Mouse (Mus musculus) common myeloid progenitor, adult 5-6 weeks (primary cell): ENCODE results near the gene Apol7a. TPM values are rescaled to one million over a fixed set of nuclear protein-coding genes. Genes with fewer than 3 reads are reported as not detected.
"Not testable (repeated sequence)": the region's sequence is repeated elsewhere in the genome, so short reads cannot be mapped to it uniquely, and the experiment has no call there.

Experiments
- ATAC-seq: replicated peaks from 2 replicates; pipeline ENCODE4 v1.8.0; 2016; ENCODE audit warnings: low read depth, mild to moderate bottlenecking, moderate TSS enrichment, inconsistent platforms; ENCODE audit not compliant: poor library complexity, severe bottlenecking
- total RNA-seq: library from RNA; stranded (forward); fragments of 200-1000, 187-1606 nt; gene quantifications from 2 replicates; pipeline ENCODE4 v1.2.3, GENCODE M21; 2017

Gene Apol7a
- total RNA-seq: not detected in 2 replicates

DNA sequence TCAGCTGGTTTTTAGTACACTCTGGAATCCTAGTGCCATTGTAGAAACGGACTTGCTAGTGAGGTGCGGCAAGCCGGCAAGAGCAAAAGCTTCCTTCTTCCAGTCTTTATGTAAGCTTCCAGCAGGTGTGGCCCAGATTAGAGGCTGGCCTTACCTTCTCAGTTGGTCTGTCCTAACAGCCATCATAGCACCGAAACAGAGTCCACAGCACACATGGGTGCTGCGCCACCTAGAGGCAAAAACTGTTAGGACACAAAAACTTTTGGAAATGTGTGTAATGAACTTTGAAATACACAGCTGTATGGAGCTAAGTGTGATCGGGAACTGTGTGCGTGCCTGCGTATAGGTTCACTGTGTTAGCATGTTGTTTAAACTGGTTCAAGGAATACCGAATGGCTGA is at the start of gene Apol7a:
Apol7a (minus strand) TSS at position 84 of the 400 bp plus-strand sequence.
- not testable (repeated sequence) for ATAC-seq

- ATAC-seq: not testable (repeated sequence)
These were observed 48.5 kb upstream of the Apol7a start, which contains the start of gene Apol7b for GRCm38 (mm10) chr15:77447392-77447791. Gene Apol7b, minus strand, starts transcription at chr15:77447492.

DNA sequence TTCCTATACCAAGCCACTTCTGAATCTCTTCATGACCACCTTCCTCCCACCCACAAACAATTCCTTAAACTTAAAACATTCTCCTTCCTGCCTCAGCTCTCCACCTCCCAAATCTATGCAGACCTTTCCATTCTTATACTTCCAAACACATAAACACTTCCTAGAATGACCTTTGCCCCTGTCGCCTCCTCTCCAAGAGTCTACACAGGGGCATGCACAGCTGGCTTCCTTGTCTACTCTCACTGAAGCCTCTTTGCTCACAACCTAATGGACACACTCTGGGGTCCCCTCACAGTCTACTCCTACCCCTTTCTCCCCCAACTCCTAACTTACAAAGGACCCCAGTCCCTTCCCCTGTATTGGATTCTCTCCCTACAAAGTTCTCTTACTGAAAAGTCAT is 46.8 kb upstream of the Apol7a start:
- ATAC-seq: not testable (repeated sequence)

GRCm38 (mm10) chr15:77444746-77445145 is 45.8 kb upstream of the Apol7a start:
- ATAC-seq: not testable (repeated sequence)

- ATAC-seq: not testable (repeated sequence)
These were observed 30.0 kb upstream of the Apol7a start for GRCm38 (mm10) chr15:77428690-77429448.

DNA sequence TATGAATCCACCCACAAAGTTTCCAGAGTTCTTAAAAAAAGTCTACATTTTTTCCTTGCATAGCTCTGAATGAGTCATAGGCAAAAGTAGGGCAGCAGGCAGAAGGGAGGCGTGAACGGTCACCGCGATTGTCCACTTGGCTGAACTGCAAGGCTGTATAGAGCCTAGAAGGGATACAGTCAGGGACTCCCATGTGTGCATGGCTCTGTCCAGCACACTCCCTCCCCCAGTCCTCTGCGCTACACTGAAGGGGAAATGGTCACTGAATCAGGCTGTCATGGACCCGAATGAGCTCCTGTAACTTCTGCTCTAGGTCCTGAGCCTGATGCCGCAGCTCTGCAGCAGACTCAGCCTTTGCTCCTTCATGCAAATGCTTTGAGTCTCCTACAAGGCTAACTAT is 24.0 kb upstream of the Apol7a start:
- not testable (repeated sequence) for ATAC-seq

- ATAC-seq: not testable (repeated sequence)
These were observed 20.7 kb upstream of the Apol7a start for GRCm38 (mm10) chr15:77419657-77420056.

DNA sequence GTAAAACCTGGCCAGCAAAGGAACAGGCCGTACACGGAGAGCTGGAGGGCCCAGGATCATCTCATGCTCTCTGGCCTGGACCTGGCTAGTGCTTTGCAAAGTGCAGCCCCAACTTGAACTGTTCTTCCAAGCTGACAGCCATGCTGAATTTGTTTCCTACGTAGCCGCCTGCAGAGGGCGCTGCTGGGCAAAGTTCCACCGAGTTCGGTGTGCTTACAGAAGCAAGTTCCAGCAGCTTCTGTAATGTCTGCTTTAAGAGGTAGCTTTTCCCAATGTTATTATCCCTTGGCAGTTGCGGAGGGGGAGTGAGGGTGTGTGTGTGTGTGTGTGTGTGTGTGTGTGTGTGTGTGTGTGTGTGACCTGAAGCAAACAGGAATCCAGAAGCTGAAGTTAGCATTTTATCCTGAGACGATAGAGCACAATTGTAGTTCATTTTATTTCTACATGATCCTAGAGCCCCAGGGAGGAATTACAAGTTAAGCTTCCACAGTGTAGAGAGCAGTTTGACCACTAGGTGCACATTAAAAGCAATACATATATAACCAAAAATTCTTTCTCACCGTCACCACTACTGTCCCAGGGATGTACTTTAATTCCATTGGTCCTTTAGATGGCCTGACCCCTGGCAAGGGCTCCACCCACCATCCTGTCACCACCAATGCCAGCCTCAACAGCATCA is 17.9 kb upstream of the Apol7a start:
- ATAC-seq: peak; percentile 69

DNA sequence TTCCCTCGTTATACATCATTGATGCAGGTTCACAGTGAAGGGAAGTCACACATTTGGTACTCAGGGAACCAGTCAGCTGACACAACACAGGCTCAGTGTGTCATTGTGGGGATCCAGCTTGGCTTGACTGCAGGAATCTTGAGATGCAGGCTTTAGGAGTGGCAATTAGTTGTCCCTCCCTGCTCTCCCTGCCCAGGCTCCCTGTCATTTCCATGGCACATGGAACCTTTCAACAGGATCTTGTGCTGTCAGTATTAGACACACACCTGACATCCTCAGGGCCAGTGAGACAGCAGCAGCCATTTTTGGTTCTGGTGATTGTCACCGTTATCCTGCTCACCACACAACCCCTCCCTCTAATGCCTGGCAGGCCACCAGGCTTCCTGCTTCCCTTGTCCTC is 16.7 kb upstream of the Apol7a start:
- not testable (repeated sequence) for ATAC-seq

DNA sequence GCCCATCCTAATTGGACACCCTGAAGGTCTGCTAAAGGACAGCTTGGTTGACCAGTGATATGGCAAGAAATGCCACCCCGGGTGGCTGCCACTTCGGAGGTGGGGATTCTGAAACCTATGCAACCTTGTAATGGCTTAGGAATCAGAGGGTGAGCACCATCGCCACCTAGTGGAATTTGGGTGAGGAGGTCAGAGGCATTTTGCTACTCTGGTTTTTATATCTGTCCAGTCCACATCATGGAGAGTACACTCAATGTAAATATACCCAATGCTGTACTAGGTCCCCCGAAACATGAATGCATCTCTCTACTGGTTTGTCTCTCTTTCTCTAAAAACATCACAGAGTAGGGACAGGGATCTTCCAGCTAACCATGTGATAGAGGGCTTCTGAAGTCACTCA is 13.8 kb upstream of the Apol7a start:
- ATAC-seq: peak; percentile 50; the same call in 1 of the 2 replicates

DNA sequence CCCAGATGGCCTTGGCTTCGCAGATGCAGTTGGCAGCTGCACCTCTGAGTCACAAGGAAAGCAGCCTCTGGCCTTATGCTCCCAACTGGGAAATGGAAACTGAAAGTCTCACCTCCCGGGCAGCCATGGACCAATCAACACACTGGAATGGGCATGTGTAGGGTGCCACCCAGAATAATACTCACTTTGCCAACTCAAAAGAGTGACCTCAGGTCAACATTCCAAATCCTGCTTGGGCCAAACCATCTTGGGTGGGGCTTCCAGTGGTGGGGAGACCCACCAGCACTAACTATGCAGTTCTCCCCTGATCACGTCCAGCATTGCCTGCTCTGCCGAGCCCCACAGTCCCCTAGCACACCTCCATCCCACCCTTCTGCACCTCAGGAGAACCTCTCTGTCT is 12.1 kb upstream of the Apol7a start, which contains the start of gene Apol9a:
Apol9a (minus strand) TSS at position 101 of the 400 bp plus-strand sequence.
- ATAC-seq: not testable (repeated sequence)

- ATAC-seq: peak; percentile 62
These were observed 7.5 kb upstream of the Apol7a start for GRCm38 (mm10) chr15:77406370-77406769.

DNA sequence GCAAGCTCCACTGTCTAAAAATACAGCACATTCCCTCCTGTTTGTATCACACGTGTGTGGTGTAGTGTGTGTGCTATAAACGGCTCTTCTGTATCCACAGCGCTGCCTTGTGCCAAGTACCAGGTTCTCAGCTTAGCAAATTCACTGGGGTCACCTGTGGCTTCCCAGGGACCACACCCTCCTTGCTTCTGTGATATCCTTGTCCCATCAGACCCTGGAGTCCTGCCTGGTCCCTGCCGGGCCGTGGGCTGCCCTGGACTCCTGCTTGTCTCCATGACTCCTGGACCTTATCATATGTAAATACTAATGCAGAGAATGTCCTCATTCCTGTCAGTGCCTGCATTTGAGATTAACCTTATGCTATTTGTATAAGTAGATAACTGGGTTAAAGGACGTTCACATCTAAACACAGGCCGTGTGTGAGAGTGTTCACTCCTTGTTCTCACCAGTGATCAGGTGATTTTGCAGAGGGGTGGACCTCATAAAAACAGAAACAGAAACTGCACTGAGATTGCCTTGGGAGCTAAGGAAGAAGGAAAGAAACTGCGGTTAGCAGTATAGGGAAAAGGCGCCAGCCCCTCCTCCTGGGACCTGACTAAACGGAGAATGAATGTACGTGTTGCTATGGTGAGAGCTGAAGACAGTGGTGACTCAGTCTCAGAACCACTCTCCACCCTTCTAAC is 1.3 kb downstream of the Apol7a start:
- ATAC-seq: not testable (repeated sequence)

DNA sequence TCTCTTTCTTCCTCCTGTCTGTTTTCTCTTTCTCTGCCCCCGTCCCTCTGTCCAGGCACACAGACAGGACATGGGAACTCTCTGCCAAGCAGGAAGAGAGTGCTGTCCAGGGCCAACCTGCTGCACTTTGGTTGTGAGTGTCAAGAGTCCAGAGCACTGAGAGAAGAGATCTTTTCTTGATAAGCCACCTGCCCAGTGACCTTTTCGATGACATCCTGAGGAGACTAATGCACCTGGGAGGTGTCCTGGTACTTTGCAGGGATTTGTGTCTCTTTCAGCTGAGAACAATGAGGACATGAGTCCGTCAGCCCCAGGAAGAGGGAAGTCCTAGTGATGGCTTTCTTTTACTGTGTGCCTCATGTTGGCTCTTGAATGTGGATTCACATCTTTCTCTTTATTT is 5.1 kb downstream of the Apol7a start:
- ATAC-seq: not testable (repeated sequence)

DNA sequence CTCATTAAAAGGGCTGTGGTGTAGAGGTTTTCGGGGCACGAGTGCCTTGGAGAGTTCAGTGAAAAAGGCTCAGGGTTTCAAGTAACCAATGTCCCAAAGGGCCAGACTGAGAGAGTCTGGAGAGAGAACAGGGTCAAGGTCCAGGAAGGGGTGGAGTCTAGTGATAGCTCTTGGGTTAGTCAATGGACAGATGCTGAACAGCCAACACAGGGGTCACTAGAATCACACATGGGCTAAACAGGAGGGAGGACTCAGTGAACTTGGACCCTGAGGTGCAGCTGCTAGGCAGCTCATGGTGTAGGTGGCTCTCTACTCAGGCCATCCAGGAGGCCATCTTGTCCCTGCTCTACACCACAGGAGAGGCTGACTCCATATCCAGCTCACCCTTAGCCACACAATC is 11.4 kb downstream of the Apol7a start:
- no peak for ATAC-seq

- no peak for ATAC-seq
These were observed 14.4 kb downstream of the Apol7a start for GRCm38 (mm10) chr15:77384340-77385030.

DNA sequence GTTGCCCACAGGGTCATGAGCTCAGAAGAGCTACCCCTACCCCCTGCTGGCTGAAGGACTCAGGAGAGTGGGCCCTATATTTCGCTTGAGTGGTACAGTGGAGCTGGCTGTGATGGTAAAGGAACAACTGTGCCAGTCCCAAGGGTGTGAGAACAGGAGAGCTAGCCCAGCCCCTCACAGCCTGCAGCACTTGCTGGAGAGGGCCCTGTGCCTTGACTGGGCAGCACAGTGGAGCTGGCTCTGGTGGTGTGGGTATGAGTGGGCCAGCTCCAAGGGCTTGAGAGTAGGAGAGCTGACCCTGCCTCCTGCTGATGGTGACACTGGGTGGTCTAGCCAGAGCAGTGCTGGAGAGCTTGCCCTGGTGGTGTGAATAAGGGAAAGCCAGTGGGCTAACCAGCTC is 16.0 kb downstream of the Apol7a start:
- no peak for ATAC-seq

DNA sequence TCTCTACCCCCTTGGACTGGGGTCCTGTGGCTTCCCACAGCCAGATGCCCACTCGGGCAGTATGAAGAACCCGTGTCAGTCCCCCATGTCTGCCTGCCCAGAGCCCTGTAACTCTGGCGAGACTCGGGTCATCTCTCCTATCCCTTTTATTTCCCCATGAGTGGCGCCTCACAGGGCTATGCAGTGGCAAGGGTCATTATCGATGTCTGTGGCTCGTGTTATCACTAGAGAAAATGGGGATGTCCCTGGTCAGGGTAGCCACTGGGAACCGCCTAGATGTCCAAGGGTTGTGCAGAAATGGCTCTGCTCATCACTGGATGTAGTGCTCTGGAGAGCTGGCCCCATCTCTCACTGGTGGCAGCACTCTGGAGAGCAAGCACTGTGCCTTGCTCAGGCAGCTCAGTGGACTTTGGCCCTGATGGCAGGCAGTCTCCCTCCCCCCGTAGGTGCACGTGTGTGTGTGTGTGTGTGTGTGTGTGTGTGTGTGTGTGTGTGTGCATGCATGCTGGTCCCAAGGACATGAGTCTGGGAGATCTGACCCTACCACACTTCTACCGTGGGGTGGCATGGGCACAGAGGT is 16.5 kb downstream of the Apol7a start:
- no peak for ATAC-seq

GRCm38 (mm10) chr15:77381481-77381880 is 17.4 kb downstream of the Apol7a start:
- ATAC-seq: no peak

GRCm38 (mm10) chr15:77379921-77380320 is 19.0 kb downstream of the Apol7a start:
- ATAC-seq: no peak
